Mouse (Mus musculus) ES-E14 (cell line): Measurements from ENCODE around the gene Ldah.

Experiments used
- MAFK ChIP-seq: IDR thresholded peaks from 2 replicates; pipeline ENCODE4 v1.6.1; 2014; ENCODE audit warnings: mild to moderate bottlenecking, low read depth, low read length, inconsistent platforms; ENCODE audit not compliant: insufficient read depth
- ZC3H11A ChIP-seq: IDR thresholded peaks from 2 replicates; pipeline ENCODE4 v1.6.1; 2012; ENCODE audit warnings: low read depth, mild to moderate bottlenecking, inconsistent platforms, low read length, borderline replicate concordance
- ZNF384 ChIP-seq: IDR thresholded peaks from 2 replicates; pipeline ENCODE4 v1.6.1; 2012; ENCODE audit warnings: low read depth, low read length, inconsistent platforms

DNA sequence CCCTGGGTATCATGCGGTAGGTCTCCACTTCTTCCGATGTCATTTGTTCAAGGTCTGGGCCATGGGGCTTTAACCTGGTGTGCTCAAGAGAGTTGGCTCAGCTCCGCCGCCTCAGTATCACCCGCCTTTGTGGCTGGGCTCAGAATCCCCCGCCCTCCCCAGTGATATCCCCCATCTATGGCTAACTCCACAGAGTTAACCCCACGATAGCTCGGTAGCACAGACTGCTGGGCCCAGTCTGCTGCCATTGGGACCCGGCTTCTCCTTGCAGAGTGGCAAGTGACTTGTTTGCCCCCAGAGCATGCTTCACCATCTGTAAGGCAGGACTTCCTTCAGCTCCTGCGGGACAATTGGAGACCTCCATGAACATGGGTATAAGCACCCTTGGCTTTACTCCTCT, 116.2 kb downstream of the Ldah start:
- TF ChIP-seq ZC3H11A = no peak
- no peak for TF ChIP-seq MAFK
- no peak for TF ChIP-seq ZNF384
